Mouse (Mus musculus): ENCODE data around the gene Olfr807. TPM values are rescaled to one million over a fixed set of nuclear protein-coding genes. Genes with fewer than 3 reads are reported as not detected.

The Olfr807 gene
- not detected for polyA plus RNA-seq (2017; shearing (Covaris generic))

DNA sequence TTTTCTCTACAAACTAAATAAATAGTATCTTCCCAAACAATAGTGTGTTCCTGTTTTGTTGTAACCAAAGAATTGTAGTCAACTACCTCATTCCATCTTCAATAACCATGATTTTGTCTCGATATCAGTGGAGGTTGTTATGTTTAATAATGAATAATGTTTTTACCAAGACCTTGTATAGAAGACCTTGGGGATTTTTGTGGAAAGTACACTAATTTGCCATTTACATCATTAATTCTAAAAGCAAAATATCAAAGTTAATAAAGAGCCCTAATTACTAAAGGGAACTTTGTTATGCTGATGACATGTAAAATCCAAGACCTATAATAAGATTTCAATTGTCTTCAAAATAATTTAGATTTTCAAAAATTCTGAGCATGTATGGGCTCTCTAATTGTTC, at the start of gene Olfr807:
Olfr807 (minus strand) TSS at position 101 of the 400 bp plus-strand sequence.

DNA sequence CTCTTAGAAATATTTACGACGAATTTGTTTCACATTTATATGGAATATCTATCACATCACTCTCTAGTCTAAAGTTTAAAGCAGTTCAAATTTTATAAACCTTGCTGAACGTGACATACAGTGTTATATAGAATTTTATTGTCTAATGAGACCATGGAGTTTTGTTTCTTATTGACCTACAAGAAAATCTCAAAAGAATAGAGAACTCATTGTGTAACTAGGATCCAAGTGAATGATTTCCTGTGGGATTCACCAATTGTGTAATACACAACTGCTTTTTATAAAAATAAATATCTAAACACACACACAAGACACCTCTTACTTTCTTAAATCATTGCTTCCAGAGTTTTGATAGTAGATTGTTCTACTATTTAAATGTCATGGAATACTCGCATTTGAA, 46.7 kb upstream of the Olfr807 start, which contains the start of gene Olfr811:
Olfr811 (minus strand) TSS at position 101 of the 400 bp plus-strand sequence.

DNA sequence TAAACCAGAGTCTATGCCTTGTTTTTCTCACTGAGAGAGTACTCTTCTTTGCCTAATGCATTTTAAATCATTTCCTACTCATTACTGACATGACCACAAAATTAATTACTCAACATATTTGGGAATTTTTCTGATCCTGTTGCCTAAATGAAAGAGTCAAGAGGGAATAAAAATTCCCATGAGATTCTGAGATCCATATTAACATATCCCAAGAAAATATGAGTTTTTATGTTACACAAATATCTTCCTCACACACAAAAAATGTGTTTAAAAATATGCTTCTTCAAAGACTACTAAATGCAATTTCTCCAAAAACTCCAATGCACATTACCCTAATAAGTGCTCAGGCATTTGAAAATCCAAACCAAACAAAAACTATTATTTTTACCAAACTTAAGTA, 37.2 kb upstream of the Olfr807 start, which contains the start of gene Olfr810:
Olfr810 (minus strand) TSS at position 101 of the 400 bp plus-strand sequence.

DNA sequence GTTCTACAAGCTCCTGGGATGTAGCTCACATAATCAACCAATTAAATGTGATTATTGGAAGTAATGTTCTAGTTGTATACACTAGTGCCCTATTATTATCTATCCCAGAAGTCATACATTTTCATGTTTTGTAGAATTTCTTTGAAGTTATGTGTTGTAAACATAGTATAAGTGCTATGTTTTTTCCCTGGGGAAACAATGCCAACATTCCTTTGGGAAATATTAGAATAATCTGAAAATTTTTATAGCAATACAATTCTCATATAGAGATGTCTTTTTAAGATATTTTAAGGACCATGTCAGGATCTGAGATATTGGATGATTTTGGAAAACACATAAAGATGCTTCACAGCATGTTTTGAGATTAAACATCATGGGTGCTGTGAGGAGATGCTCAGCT, 16.7 kb upstream of the Olfr807 start, which contains the start of gene Olfr809:
Olfr809 (plus strand) TSS at position 301 of the 400 bp plus-strand sequence.

GRCm38 (mm10) chr10:129765182-129765581, 7.6 kb upstream of the Olfr807 start, which contains the start of gene Olfr808:
Olfr808 (plus strand) TSS chr10:129765482.

GRCm38 (mm10) chr10:129741821-129742220, 15.8 kb downstream of the Olfr807 start, which contains the start of gene Olfr806:
Olfr806 (minus strand) TSS chr10:129741921.

DNA sequence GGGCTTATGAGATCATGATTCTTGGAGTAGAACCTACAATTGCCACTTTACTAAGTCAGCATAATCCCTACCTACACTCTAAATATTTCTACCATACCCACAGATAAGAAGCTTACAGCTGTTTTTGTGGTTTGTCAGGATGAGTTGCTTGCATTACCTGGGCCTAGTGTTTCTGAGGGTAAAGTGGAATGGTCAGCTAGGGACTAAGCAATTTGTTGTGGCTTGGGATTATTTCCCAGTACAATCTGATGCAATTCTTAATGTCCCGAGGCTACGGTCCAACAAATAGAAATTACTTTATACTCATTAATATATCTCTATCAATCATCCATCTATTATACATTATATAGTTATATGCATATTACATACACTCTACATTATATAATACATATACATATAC, 28.3 kb downstream of the Olfr807 start, which contains the start of gene Olfr805:
Olfr805 (minus strand) TSS at position 101 of the 400 bp plus-strand sequence.

Other genes starting within 250 kb of the Olfr807 start
- gene Olfr791, start 236.0 kb downstream of the Olfr807 start, polyA plus RNA-seq (2017; shearing (Covaris generic)): not detected
- not detected for gene Olfr792, start 218.6 kb downstream of the Olfr807 start, polyA plus RNA-seq (2017; shearing (Covaris generic))
- gene Olfr794, start 190.1 kb downstream of the Olfr807 start, polyA plus RNA-seq (2017; shearing (Covaris generic)): not detected
- not detected for gene Olfr796, start 145.2 kb downstream of the Olfr807 start, polyA plus RNA-seq (2017; shearing (Covaris generic))
- not detected for gene Olfr798, start 129.9 kb downstream of the Olfr807 start, polyA plus RNA-seq (2017; shearing (Covaris generic))
- gene Olfr799, start 120.3 kb downstream of the Olfr807 start, polyA plus RNA-seq (2017; shearing (Covaris generic)): not detected
- gene Olfr800, start 100.1 kb downstream of the Olfr807 start, polyA plus RNA-seq (2017; shearing (Covaris generic)): not detected
- gene Olfr801, start 83.9 kb downstream of the Olfr807 start, polyA plus RNA-seq (2017; shearing (Covaris generic)): not detected
- not detected for gene Olfr802, start 69.6 kb downstream of the Olfr807 start, polyA plus RNA-seq (2017; shearing (Covaris generic))
- not detected for gene Olfr803, start 63.5 kb downstream of the Olfr807 start, polyA plus RNA-seq (2017; shearing (Covaris generic))
- not detected for gene Olfr804, start 54.6 kb downstream of the Olfr807 start, polyA plus RNA-seq (2017; shearing (Covaris generic))
- not detected for gene Olfr805, start 28.4 kb downstream of the Olfr807 start, polyA plus RNA-seq (2017; shearing (Covaris generic))
- gene Olfr806, start 15.9 kb downstream of the Olfr807 start, polyA plus RNA-seq (2017; shearing (Covaris generic)): not detected
- gene Olfr808, start 7.7 kb upstream of the Olfr807 start, polyA plus RNA-seq (2017; shearing (Covaris generic)): not detected
- gene Olfr809, start 16.8 kb upstream of the Olfr807 start, polyA plus RNA-seq (2017; shearing (Covaris generic)): not detected
- not detected for gene Olfr810, start 37.1 kb upstream of the Olfr807 start, polyA plus RNA-seq (2017; shearing (Covaris generic))
- not detected for gene Olfr811, start 46.6 kb upstream of the Olfr807 start, polyA plus RNA-seq (2017; shearing (Covaris generic))
- not detected for gene Olfr812, start 88.3 kb upstream of the Olfr807 start, polyA plus RNA-seq (2017; shearing (Covaris generic))
- gene Olfr813, start 97.6 kb upstream of the Olfr807 start, polyA plus RNA-seq (2017; shearing (Covaris generic)): not detected
- gene Olfr814, start 122.1 kb upstream of the Olfr807 start, polyA plus RNA-seq (2017; shearing (Covaris generic)): 0.13 TPM
- gene Olfr815, start 148.1 kb upstream of the Olfr807 start, polyA plus RNA-seq (2017; shearing (Covaris generic)): not detected
- gene Olfr816, start 157.8 kb upstream of the Olfr807 start, polyA plus RNA-seq (2017; shearing (Covaris generic)): not detected
- not detected for gene Olfr818, start 191.3 kb upstream of the Olfr807 start, polyA plus RNA-seq (2017; shearing (Covaris generic))
- not detected for gene Olfr819, start 209.5 kb upstream of the Olfr807 start, polyA plus RNA-seq (2017; shearing (Covaris generic))
- not detected for gene Olfr247, start 218.3 kb upstream of the Olfr807 start, polyA plus RNA-seq (2017; shearing (Covaris generic))
- gene Gm10310, start 227.3 kb upstream of the Olfr807 start, polyA plus RNA-seq (2017; shearing (Covaris generic)): 0.06 TPM